ENCODE assay signal across 17 mouse cellular contexts in genomic region chr14:77961741-77962140, GRCm38 (mm10). TPM values are rescaled to one million over a fixed set of nuclear protein-coding genes. Genes with fewer than 3 reads are reported as not detected.
DNase-seq lines count a peak whose midpoint lies in the region.
"Had no signal": no experiment of that assay in that cellular context is flagged by ENCODE, and none has a peak within 500 bp of the region (broad histone marks: within the 10 kb centered on the region; RNA-seq: fewer than 3 reads in every experiment).

No protein-coding gene starts in this region.

- intact Hi-C loops in heart, postnatal 25 days (cut with DNase I) = no loop called here
- intact Hi-C loops in left cerebral cortex, postnatal 25 days (cut with DNase I) = no loop called here

- DNase-seq in heart, adult 11 months = peak; percentile 66
- DNase-seq in heart, postnatal 25 days (ENCODE audit: low spot score) = no peak
- DNase-seq in 3T3-L1 (ENCODE audit: low read depth, low spot score) = peak; percentile 72
- DNase-seq in NIH3T3 (ENCODE audit: low read depth) = peak; percentile 58
- no peak for DNase-seq in left cerebral cortex, postnatal 25 days (ENCODE audit: low spot score in 2 of 2)
- DNase-seq: adrenal gland, adult 2 months; adrenal gland, postnatal 10 days; adrenal gland, postnatal 25 days; B cell, adult 2 months; cerebellum, adult 11 months; cerebellum, adult 18-20 months; cerebellum, adult 8-10 months; cerebellum, adult 9-11 months; cerebellum, postnatal 14 days; cerebellum, postnatal 36 days; embryo, embryonic 11 days had no signal

RNA-seq across cellular contexts. Expression of gene Epsti1, which starts 57.7 kb away (rescaled TPM):
- under 1 TPM; 0.52 to 0.81 TPM for total RNA-seq in heart, postnatal 25 days (2021)
- total RNA-seq in left cerebral cortex, postnatal 25 days (2021) = under 1 TPM; 0.30 to 0.62 TPM
- total RNA-seq: G1E had no signal

Comparison
In these comparisons a context has a peak if more than half of its experiments do, and no peak if none do; other contexts are left out.
1. DNase-seq: peak in heart, adult 11 months (single experiment), 3T3-L1 (single experiment) and NIH3T3 (single experiment); none in heart, postnatal 25 days (single experiment) and left cerebral cortex, postnatal 25 days (0 of 2).